Mouse (Mus musculus) gastrocnemius, postnatal 25 days (tissue): ENCODE measurements at regions not wholly inside any gene's neighbourhood (a gene's known extent, or its start where the extent isn't known, plus 50 kb on each side); places are given as distances from the start of the nearest gene placed in this dataset.
"Not testable (repeated sequence)": the region's sequence is repeated elsewhere in the genome, so short reads cannot be mapped to it uniquely, and the experiment has no call there.

Experiments
- DNase-seq: peaks from one replicate; pipeline ENCODE4 v3.0.0; 2022

DNA sequence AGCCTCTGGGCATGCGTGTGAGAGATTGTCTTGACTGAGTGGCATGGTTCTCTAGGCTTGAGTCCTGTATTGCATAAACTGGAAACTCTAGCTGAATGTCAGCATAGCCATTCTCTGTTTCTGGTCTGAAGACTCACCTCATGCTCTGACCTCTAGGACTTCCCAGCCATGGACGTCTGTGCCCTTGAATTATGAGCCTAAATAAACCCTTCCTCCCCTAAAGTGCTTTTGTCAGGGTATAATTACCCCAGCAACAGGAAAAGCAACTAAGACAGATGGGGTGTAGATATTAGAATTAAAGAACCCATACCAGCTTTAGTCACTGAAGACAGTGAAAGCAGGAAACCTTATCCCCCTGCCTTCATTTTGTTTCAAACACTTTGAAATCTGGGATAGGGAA lies 253.3 kb downstream of the Tpbg start:
- DNase-seq = no peak

DNA sequence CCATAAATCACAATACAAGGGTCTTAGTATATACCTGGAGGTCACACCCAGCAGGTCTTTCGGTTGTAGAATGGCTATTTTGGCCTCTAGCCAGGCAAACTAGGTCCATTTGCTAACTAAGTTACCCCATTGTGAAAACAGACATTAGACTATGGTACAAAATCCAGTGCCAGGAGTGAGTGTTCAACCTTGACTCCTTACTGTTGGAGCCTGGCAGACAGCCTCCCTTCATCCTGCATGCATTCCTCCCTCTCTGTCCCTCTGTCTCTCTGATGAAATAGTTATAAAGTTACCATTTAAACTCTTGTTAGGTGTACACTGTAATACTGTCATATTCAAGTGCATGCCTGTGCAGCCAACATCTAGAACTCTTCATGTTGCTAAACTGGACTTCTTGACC lies 254.1 kb downstream of the Tpbg start:
- DNase-seq = no peak

DNA sequence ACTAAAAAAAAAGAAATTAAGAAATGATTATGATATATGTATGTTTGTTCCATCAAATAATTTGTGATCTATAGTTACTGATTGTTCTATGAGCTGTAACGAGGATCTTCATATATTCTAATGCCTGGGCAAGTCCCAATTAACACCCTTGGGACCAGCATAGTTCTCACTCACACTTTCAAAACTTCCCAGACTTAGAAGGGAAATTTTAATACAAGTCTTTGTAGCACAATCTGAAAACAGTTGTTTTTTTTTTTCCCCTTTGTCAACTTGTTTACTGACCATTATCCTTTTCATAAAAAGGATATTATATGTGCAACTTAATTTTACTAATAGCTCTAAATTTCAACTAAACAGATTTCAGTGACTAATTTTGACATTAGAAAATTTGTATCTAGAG lies 257.1 kb downstream of the Tpbg start:
- no peak for DNase-seq

GRCm38 (mm10) chr9:86101360-86102086 lies 259.3 kb downstream of the Tpbg start:
- no peak for DNase-seq

- DNase-seq = no peak
Observed at GRCm38 (mm10) chr9:86103607-86104006, 261.4 kb downstream of the Tpbg start.

DNA sequence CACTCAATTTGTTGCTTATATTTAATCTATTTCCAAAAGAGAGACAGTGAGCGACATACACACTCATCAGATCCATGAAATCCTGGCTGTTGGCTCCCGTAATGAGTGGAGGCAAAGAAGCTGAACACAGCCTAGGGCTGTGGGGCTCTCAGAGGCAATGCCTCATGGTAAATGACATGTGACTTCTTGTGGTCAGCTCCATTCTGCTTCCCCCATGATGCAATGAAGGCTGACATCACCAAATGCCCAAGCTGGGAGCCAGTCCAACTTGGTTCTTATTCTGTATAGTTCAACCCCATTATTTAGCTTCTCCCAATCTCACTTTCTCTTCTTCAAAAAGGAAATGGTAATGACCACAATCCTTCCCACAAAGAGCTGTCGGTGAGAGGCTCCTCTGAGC lies 262.5 kb downstream of the Tpbg start:
- no peak for DNase-seq

DNA sequence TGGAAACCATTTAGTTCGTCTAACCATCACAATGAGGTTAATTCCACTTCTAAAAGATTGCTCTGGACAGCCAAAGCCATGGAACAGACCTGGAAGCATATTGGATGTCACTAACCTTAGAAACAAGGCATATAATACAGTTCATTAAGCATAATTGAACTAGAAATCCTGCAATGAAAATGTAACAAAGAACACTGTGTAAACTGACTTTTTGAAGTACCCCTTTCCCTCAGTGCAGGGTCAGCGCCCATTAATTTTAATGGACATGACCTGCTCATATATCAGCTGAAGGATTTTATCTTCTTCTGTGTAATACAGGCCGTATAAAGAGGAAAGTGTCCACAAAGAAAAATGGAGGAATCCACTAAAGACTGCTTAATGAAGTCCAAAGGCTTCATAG lies 263.7 kb downstream of the Tpbg start:
- DNase-seq = no peak

- DNase-seq = no peak
Observed at GRCm38 (mm10) chr9:86109906-86110305, 267.7 kb downstream of the Tpbg start.

DNA sequence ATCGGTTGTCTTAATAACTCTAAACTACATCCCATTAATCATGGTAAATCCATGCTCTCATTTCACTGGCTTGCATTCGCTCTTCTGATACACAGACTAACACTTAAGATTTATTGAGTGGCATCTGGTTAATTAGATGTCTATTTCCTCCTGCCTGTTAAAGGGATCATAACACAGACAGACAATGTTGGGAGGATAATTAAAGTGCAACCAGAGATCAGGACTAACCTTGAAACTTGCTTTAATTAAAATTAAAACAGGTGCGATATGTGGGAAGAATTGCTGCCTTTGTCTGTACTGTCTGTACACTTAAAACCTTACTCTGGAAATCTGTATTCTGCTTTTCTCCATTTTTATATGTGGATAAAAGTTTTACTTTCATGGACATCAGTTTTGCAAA lies 277.2 kb downstream of the Tpbg start:
- DNase-seq = no peak

GRCm38 (mm10) chr9:86135617-86136016 lies 293.4 kb downstream of the Tpbg start:
- DNase-seq = not testable (repeated sequence)

DNA sequence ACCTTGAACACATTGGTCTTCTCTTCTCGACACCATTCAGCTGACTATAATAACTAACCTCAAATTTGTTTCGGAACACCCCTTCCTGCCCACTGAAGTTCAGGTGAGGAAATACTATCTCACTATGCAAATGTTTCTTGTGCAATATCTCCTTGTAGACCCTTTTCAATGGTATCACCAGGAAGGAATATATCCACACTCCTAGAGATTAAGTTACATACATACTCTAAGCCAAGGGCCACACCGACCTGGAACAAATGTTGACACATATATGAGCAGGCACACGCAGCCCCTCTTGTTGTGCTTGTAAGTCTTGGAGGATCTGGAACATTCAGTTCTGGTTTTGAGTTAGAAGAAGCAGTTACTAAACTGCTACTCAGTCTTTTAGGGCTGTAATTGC lies 303.7 kb downstream of the Tpbg start:
- no peak for DNase-seq

DNA sequence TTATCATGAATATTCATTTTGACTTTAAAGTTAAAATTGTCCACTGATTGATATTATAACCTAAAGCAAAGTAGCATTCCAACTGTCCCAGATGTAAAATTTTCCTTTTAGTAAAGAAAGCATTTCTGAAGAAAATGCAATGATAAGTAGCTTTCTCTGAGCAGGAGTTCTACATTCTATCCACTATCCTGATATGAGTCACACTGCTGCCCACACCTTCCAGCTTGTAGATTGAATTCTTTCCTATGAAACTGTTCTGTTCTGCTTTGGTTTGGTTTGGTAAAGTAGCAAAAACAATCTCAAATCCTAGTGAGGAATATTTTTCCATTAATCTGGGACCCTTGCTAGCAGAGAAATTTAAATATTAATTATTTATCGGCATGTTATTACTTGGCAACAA lies 304.4 kb downstream of the Ube2cbp start:
- DNase-seq = no peak

- DNase-seq = no peak
Observed at GRCm38 (mm10) chr9:86166362-86167067, 298.2 kb downstream of the Ube2cbp start.

DNA sequence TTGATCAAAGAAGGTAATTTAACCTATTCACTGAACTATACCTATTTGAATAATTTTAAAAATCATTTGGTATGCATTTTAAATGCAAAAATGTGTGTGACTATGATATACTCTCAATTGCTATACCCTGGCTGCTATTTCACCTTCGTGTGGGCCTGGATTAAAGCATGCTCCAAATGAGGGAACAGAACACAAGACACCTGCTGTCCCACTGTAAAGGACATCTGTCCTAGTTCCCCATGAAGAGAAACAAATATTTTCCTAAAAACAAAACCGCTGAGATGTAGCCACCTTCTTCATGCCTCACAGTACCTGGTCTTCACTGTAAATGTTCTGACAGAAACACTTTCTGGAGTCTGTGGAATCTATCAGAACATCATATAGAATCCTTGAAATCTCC lies 294.0 kb downstream of the Ube2cbp start:
- DNase-seq = no peak

GRCm38 (mm10) chr9:86186751-86187747 lies 277.7 kb downstream of the Ube2cbp start:
- no peak for DNase-seq

- DNase-seq = no peak
Observed at GRCm38 (mm10) chr9:86188873-86189272, 275.9 kb downstream of the Ube2cbp start.

DNA sequence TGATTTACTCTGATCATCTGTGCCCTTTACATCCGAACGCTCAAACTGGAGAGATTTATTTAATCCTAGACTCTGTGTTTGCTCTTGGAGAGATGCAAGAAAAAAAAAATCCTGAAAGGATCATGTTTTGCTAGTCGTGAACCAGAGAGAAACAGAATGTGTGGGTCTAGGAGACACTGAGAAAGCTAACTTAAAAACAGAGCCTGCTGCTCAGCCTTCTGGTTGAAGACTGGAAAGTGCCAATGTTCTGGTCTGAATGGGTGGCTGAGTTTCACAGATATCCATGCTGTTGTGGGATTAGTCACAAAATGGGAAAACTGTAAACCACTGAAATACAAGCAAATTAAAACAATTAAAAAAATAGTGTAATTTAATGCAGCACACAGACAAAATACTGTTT lies 259.7 kb downstream of the Ube2cbp start:
- DNase-seq = no peak

GRCm38 (mm10) chr9:86208334-86208925 lies 256.3 kb downstream of the Ube2cbp start:
- DNase-seq = no peak

- DNase-seq = no peak
Observed at GRCm38 (mm10) chr9:86211267-86211666, 253.5 kb downstream of the Ube2cbp start.

- DNase-seq = no peak
Observed at GRCm38 (mm10) chr9:86219669-86220068, 245.1 kb downstream of the Ube2cbp start.

DNA sequence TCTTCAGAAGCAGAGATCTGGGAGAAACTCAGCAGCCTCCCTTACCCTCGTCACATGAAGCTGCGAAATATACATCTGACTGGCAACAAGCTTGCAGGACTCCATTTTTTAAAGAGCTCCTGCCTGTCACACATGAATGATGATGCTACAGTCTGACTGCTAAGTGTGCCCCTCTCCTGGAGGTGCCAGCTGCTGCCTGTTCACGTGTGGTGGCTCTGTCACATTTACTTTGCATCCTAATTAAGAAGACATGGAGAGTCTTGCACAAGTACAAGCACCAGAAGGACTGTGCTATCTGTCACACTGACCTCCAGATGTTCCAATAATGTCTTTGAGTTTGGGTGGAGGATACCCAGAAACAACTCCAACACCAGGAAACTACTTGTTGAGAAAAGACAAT lies 240.2 kb downstream of the Ube2cbp start:
- DNase-seq = no peak

GRCm38 (mm10) chr9:86230673-86231350 lies 233.9 kb downstream of the Ube2cbp start:
- no peak for DNase-seq
